Mouse (Mus musculus): Measurements from ENCODE around the gene Adcy5.

Adcy5 gene

DNA sequence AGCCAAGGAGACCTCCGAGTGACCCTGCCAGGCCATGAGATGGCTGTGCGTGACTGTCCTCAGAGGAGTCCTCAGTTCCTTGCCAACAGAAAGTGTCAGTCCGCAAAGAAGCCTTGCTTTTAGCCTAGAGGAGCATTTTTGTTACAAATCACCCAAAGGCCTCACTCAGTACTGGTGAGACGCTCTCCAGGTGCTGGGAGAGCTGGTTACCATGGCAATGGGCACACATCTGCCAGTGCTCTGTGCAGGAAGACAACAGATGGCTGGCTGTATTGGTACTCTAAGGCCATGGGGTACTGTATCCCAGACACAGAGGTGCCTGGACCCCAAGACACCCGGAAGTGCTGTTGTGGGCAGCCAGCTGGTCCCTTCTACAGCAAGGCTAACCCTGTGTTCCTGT lies 51.0 kb downstream of the Adcy5 start:
- no peak for DNase-seq (ENCODE audit: low read depth, low spot score)

DNA sequence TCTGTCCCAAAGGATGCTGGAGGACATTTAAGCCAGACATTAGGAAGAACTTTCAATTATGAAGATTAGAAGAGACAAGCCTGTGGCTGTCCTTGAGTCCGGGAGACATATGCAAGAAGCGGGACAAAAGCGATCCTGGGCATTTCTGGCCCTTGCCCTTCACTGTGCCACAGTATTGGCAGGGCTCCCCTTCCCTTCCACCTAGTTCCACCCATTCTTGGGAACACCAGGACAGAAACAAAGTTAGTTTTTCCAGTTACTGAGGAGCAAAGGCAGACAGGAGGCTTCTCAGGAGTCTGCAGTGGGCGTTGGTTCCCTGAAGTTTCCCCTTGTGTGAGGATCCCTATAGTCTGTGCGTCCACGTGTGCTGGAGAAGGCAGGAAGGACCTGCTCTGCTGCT lies 51.7 kb downstream of the Adcy5 start:
- DNase-seq (ENCODE audit: low read depth, low spot score), result no peak

DNA sequence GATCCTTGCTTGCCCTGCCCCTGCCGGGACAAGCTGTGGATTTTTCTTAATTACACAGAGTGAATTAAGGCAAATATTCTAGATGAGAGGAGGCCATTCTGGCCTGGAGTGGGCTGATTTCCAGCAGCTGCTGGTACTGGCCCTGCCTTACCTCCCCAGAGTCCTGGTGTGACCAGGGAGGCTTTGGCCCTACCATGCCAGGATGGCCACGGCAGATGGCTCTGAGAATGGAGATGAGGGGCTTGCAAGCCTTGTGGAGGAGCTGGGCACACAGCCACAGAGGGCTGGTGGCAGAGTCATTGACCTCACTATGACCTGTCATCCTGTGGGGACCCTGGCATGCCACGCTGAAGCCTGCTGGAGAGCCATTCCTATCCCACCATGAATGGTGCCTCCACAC lies 54.1 kb downstream of the Adcy5 start:
- no peak for DNase-seq (ENCODE audit: low read depth, low spot score)

DNA sequence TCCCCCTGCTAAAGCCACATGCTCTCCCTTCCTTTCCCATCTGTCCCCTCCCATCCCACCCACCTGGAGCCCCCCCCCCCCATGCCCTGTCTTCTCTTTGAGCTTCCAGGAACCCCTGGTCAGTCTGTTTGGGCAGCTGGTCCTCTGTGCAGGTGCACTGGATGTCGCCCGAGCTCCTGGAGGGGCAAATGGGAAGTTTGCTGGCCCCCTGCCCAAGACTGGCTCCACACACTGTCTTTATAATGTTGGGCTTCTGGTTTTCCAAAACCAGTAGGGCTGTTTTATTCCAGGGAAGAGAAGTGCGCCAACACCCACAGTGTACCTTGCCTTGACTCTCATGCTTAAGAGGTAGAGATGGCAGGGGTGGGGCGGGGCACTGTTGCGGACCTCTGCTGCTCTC lies 55.1 kb downstream of the Adcy5 start:
- DNase-seq (ENCODE audit: low read depth, low spot score), result no peak

DNA sequence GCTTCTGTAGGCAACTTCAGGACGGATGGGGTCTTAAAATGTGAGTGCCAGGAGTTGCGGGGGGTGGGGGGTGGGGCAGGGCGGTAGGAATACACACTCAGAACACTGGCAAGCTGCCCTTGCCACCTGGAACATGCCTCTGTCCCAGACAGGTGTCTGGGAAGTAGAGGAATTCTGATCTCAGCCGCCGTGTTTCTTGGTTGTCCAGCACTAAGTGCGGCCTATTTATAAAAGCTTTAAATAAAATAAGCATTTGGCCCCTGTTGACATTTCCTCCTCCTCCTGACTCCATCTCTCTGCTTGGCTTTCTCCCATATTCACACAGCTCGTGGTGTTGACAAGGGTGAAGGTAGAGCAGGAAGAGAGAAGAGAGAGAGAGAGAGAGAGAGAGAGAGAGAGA lies 60.4 kb downstream of the Adcy5 start:
- no peak for DNase-seq (ENCODE audit: low read depth, low spot score)

DNA sequence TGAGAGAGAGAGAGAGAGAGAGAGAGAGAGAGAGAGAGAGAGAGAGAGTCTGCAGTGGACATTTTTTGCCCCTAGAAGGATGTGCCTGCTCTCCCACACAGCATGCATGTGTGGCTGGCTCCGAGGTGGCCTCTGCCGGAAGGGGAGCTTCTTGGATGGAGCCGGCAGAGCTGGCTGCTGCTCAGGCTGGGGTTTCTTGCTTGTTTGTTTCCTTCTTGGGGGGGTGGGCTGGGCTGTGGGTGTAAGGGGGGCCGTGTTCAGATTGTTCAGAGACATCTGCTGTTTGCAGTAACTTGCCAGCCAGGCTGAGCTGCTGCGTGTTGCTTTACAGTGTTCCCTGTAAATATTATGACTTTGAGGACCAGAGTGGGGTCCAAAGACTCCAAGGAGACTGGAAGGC lies 60.8 kb downstream of the Adcy5 start:
- DNase-seq (ENCODE audit: low read depth, low spot score), result no peak

DNA sequence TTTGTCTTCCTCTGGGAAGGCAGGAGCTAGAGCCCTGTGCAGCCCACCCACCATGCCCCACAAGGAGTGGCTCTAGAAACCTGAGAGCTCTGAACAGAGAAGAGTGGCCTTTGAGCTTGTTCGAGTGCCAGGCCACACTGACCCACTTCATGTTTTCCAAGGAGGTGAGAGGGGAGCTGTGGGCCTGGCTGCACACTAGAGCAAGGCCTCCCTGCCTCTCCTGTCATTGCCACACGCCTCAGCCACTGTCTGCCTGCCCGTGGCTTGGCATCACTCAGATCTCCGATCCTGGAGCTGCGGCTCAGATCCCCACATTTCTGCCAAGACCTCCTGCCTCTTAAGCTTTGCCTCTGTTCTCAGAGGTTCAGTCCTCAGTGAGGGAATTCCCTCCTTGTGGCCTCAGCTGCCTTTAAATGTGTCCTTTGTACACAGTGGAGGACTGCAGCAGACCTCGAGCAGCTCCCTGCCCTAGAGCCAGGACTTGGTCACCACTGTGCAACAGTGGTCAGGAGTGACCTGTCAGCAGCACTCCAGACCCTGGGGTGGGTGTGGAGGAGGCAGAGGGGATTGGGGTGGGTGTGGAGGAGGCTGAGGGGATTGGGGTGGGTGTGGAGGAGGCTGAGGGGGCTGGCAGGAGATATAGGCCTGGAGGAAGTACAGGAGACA lies 62.3 kb downstream of the Adcy5 start:
- no peak for DNase-seq (ENCODE audit: low read depth, low spot score)

DNA sequence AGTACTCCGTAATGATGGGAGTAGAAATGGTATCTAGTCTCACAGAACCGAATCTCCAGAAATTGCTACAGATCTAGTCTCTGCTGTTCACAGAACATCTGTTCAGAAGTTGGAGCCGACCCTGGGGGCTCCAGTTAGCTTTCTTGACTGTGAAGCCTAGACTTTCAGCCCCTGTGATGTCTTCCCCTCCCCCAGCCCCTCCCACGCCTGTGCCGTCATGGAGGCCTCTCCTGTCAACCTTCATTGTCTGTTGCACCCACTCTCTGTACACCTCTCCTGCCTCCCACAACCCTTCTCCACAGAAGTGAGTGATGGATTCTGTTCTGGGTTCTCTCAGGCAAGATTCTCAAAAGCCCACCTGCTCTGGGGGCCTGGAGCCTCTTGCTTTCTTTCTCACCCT lies 65.7 kb downstream of the Adcy5 start:
- DNase-seq (ENCODE audit: low read depth, low spot score), result no peak

DNA sequence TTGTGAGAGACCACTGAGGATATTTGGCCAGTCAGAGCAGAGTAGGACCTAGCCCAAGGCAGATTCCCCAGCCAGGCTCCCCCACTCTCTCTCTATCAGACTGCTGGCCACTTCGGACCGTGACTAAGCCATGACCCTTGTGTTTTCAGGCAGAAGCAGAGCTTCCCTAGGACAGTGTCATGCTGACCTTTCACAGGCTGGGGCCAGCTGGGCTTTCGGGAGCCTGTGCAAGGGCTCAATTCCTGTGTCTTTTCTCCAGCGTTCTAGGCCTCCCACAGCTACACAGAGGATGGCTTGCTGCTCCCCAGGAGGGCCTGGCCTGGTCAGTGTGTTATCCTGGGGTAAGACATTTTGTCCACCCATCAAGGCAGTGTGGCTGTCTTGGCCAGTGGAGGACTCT lies 66.9 kb downstream of the Adcy5 start:
- DNase-seq (ENCODE audit: low read depth, low spot score), result no peak

DNA sequence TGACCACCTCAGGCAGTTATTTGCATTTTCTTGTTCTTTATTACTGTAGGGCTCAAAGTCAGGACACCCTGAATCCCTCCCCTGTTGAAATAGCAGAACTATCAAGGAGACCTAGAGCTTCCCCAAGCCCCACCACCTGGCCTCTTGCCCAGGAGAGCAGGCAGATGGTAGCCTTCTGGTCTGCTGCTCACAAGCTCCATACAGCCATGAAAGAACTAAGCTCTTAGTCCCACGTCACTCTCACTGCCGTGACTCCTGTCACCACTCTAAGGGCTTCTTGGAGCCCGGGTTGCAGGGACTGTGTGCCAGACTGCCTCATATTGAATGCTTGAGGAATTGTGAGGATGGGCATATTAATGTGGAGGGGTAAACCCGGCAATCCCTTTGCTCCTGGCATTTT lies 69.3 kb downstream of the Adcy5 start:
- DNase-seq (ENCODE audit: low read depth, low spot score), result peak; percentile 16

DNA sequence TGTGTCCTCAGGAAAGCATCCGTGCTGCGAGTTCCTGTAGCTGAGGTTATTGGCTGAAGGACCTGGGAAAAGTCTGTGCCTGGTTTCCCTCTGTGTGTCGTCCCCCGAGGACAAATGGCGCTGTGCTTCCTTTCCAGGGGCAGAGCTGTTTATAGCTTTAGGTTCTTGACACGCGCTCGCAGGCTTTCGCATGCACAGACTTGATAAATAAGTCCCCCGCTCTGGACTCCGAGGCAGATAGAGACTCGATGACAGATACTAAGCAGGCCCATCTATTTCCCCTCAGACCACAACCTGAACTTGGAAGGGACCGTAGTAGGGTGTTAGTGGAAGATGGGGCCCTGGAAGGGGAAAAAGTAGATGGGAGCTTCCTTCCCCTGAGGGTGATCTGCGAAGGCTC lies 70.0 kb downstream of the Adcy5 start:
- DNase-seq (ENCODE audit: low read depth, low spot score), result no peak

DNA sequence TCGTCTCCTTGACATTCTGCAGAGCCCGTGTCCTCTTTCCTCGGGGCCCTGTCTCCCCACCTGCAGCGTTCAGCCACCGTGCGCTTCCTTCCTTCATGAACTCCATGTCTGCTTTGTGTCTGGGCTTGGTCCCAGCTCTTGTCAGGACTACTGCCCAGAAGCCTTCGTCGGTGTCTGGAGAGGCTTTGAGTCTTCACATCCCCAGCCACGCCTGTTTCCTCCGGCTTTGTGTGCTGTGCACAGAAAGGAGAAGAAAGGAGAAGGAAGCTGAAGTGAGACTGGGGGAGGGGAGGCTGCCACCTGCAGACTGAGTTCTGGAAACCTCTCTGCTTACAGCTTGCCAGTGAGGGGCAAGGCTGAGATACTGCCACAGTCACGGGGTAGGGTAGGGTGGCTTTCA lies 74.9 kb downstream of the Adcy5 start:
- DNase-seq (ENCODE audit: low read depth, low spot score), result peak; percentile 75

DNA sequence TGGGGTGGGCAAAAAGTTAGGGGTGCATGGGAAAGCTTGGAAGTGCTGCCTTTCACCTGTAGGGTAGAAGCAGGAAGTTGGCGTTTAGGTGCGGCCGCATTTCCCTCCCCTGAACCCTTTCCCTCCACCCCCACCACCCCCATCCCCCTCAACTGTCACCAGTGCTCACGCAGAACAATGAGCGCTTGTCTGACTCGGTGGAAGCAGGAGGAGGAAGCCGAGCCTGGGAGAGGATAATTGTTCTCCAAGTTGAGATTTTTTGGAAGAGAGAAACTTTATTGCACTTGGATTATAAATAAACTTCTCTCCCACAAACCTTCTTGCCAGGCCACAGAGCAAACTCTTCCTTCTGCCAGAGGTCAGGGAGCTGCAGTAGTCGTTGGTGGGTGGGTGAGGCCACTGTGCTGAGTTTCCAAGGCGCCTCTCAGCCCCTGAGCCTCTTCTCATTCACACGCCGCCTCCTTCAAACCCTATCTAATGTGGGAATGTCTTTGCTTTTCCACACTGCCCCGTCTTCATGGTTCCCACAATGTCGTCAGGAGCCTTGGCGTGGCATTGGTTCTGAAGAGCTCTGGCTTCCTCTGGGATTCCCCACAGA lies 77.6 kb downstream of the Adcy5 start:
- DNase-seq (ENCODE audit: low read depth, low spot score), result no peak

DNA sequence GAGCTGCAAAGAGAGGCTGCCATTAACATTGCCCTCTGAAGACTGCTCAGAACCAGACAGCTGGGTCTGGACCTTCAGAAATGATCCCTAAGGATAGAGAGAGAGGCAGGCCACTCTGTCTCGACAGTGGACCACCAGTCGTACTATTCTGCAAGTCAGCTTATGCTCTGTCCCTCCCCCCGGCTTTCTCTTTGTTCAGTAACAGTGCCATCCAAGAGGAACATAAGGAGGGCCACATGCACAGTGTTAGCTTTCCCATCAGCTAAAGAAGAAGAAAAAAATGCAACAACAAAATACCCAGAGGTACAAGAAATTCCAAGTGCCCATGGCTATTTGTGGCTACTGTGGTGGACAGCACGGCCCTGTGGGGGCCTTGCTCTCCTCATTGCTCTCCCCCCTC lies 78.7 kb downstream of the Adcy5 start:
- DNase-seq (ENCODE audit: low read depth, low spot score), result no peak

DNA sequence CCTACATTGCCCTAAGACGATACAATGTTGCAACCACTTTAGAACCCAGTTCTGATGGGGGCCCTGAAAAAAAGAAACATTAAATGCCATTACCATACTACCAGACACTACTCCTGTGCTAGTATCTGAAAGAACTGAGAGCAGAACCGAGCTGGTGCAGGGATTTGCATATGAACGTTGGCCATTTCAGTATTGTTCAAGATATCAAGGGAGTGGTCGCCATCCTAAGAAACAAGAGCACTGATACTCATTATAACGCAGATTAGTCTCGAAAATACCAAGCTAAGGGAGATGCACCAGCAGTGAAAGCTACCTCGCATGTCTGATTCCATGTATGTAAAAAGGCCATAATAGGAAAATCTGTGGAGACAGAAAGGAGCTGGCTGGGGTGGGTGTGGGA lies 82.4 kb downstream of the Adcy5 start:
- no peak for DNase-seq (ENCODE audit: low read depth, low spot score)

DNA sequence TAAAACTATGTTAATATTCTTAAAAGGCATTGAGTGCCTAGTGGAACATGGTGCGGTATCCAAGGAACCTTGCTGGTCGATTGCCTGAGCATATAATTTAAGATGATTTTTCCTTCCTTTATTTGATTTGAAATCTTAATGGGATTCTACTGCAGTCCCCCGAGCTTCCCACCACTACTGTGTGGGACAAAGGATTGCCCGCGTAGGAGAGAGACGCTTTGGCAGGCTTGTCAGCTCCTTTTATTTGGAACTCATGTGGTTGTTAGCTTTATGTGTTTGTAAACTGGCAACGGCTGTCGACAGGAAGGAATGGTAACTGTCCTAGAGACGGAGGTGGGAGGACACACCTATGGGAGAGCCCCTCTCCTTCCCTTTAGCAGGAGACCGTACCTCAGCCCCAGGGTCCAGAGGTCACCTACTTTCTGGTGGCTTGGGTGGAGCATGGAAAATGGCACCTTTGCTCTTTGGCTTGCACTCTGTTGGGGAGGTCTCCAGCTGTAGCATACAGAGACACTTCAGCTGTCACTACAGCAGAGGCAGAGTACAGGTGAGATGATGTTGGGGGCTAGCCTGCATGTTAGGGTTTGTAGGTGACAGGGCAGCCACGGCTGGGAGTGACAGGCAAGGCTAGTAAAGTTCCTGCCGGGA lies 84.8 kb downstream of the Adcy5 start:
- DNase-seq (ENCODE audit: low read depth, low spot score), result no peak

DNA sequence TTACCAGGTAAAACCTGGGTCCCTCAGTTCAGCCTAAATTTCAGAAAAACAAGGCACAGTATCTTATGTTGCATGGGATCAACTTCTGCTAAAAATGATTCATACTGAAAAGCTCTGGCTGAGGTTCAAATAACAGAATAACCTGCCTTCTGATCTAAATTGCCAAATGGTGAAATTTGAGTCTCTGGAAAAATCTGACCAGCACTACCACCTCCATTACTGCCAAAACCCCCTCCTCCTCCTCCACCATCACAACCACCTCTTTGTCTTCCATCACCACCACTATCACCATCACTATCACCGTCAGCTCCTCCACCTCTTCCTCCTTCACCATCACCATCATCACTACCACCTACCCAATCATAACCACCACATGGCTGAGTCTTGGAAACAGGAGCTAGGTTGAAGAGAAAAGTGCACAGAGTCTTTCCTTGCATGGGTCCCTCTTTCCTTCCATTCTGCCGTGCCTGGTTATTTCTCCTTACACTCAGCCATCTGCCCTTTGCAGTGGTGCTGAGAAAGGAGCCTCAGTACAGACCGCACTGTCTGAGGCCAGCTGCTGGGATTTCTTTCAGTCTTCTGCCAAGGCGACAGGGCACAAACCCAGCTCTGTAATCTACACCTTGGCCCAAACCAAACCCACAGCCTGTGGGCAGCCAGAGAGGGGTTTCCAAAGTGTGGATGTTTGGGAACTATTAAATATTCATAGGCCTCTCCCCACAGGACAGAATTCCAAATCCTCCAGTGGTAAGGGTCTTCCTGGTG lies 85.5 kb downstream of the Adcy5 start:
- DNase-seq (ENCODE audit: low read depth, low spot score), result no peak

DNA sequence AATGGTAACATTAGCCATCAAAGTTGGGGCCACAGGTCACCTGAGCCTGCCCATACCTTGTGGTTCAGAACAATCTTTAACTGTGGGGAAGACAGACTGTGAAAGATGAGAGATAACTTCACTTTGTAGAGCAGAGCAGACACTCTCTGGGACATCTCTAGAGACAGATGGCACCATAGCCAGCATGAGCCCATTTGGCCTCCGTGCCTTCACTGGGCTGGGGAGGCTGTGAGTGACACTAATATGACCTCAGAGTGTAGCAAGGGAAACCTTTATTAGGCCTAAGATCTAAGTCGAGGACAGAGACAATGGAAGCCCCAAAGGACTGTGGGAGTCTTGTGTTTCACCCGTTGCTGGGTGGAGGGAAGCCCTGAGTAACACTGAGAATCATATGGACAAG lies 92.7 kb downstream of the Adcy5 start:
- no peak for DNase-seq (ENCODE audit: low read depth, low spot score)

DNA sequence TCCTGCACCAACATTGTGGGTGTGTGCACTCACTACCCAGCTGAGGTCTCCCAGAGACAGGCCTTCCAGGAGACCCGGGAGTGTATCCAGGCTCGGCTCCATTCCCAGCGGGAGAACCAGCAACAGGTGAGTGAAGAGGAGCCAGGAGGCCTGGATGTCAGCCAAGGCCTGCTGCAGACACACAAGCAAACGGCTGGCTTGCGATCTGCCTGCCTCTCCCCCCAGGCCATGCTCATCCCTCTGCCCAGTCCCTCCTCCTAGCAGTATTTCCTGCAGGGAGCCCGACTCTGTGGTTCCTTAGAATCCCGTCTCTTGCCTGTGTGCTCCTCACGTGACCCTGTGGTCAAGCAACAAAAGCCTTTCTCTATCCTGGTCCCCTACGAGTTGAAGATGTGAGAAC lies 94.1 kb downstream of the Adcy5 start:
- DNase-seq (ENCODE audit: low read depth, low spot score), result no peak

DNA sequence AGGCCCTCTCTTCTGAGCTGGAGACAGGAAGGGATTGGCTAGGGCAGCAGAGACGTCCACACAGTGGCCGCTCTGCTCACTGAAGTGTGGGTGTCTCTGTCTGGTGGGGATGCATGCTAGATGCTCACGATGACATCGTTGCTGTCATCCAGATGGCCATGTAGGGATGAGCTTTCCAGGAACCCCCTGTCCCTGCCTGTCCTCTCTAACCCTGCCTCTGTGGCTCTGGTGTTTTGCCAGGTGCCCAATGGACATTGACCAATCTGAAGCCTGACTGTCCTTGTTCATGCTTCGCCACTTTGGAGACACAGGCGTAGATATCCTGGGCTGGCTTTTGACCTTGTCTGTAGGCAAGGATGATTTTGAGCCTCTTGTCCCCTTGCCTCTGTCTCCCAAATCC lies 95.1 kb downstream of the Adcy5 start:
- DNase-seq (ENCODE audit: low read depth, low spot score), result no peak

DNA sequence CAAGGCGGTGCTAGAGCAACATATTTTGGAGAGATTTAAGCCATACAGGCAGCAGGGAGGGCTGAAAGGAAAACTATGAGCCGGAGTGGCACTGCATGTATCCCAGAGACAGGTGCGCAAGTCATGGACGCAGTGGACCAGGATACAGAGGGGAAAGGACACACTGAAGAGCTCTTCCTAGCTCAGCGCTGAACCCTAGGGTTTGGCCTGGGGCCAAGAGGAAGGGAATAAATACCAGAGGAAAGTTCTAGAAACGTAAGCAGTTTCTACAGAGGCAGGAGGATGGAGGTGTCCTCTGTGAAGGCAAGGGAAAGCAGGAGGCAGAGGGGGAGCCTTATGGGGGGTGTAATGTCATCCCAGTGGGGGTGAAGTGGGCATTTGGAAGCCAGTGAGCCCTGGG lies 97.0 kb downstream of the Adcy5 start:
- no peak for DNase-seq (ENCODE audit: low read depth, low spot score)

DNA sequence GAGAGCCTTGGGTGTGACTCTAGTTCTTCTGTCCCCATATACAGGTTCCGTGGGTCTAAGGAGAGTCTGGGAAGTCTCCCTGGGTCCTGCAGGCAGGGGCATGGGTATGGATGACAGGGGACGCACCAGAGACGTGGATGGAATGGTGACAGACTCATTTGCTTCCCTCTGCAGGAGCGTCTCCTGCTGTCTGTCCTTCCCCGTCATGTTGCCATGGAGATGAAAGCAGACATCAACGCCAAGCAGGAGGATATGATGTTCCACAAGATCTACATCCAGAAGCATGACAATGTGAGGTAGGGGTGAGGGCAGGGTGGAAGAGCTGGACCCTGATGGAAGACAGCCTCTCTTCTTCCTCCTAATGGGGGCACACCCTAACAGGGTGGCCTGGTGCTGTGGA lies 98.3 kb downstream of the Adcy5 start:
- no peak for DNase-seq (ENCODE audit: low read depth, low spot score)

DNA sequence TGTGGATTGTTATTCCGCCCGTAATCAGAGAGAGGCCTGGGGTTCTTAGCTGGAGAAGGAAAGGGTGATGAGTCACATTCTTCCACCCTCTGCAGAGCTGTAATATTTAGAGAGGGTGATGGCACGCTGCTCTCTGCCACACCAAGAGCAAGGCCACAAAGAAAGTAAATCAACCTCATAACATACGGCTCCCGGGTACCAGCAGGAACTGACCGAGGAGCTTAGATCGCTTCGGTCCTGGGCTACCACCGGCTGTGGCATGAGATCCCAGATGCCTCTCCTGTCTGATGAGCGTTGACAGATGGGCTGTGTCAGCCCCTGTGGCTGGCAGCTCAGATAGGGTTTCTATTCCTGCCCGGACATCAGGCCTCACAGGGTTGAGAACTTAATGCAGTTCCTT lies 101.3 kb downstream of the Adcy5 start:
- DNase-seq (ENCODE audit: low read depth, low spot score), result no peak

Data from A20 (cell line).